Mouse (Mus musculus) T-cell, adult 2 months (primary cell): ENCODE measurements around the gene 4930558K02Rik.

Experiments
- DNase-seq: peaks from one replicate; pipeline ENCODE4 v3.0.0; 2022; ENCODE audit warnings: low spot score

The 4930558K02Rik gene

DNA sequence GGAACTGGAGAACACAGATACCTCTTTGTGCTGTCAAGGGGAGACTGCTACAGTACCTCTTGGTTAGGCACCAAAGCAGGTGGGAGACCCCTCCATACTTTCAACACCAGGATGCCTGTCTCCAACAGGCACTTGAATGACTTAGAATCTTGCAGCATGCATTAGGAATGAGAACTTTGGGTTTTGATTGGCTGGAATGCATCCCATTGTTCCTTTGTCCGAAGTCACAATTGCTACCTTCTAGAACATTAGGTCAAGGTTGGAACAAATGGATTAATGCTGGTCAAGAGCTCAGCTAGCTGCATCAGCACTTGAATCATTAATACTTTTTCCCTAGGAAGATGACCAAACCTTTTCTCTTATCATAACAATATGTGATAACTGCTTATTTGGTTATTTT lies at the start of gene 4930558K02Rik:
Gene 4930558K02Rik (minus strand): TSS at position 101 of the 400 bp plus-strand sequence.
- DNase-seq: no peak

DNA sequence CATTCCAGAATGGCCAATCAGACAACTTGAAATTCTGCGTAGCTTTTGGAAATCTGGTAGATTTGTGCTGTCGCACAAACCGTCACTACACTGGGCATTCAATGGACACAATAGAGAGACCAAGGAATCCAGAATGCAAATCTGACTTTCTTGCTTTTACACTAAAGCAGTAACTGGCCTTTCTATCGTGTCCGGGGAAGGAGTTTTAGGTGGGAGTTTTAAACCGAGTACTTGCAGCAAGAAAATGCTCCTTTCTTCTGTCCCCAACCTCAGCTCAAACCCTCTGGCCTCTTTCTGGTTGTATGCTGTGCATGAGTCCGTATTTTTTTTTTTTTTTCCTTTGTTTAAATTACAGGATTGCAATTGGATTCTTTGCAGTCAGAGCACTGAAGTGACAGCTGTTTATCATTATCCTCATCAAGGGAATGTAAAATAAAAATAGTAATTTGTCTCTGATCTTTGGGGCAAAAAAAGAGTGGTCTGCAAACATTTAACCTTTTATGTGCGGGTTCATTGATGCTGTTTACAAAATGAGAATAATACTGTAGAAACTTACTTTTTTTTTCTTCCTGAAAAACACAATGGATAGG lies 44.3 kb upstream of the 4930558K02Rik start:
- no peak for DNase-seq

DNA sequence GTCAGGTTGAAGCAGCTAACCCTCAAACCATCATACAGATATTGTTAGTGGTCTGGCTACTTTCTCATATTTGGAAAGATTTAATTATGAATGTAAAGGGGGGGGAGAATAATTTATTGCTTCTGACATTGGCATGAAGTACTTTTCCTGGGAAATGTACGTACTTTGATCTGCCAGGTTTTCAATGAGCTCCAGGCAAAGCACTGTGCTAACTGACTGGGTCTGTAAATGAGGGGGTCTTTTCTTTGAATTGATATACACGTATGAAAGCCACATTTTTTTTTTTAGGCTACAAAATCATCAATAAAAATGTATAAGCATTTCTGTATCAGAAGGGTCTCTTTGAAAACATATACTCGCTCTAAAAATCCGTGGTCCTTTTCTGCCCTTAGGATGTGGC lies 41.3 kb upstream of the 4930558K02Rik start:
- DNase-seq: no peak

DNA sequence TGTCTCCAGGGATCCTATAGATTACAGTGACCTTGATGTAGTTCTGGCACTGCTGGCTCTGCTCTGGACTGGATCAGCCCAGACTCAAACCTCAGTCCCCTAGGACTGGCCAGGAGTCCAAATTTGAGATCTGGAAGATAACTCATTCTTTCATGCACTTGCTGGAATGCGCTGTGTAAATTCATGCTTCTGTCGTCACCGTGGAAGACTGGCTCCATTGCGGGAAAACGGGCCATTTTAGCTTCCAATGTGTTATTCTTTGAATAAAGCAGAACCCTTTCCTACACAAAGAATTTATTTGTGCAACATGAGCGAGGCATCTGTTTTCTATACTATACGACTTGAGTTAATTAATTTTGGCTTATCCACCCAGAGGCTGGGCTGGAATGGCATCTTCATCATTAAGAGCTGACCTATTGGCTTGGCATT lies 40.9 kb upstream of the 4930558K02Rik start:
- no peak for DNase-seq

DNA sequence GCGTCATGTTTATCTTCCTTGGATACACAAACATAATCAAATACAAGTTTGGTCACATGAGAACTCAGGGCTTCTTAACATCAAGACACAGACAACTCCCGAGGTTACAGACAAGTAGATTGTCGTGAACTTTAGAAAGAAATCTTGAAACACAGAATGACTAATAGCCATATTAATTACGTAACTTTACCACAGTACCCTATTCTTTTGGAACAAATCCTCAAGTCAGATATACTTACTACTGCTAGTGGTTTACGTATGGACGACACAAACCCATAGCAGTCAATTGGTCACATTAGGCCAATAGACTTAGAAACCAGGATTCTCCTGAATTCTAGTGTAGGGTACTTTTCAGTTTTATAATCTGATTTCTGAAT lies 39.2 kb upstream of the 4930558K02Rik start:
- DNase-seq: no peak

DNA sequence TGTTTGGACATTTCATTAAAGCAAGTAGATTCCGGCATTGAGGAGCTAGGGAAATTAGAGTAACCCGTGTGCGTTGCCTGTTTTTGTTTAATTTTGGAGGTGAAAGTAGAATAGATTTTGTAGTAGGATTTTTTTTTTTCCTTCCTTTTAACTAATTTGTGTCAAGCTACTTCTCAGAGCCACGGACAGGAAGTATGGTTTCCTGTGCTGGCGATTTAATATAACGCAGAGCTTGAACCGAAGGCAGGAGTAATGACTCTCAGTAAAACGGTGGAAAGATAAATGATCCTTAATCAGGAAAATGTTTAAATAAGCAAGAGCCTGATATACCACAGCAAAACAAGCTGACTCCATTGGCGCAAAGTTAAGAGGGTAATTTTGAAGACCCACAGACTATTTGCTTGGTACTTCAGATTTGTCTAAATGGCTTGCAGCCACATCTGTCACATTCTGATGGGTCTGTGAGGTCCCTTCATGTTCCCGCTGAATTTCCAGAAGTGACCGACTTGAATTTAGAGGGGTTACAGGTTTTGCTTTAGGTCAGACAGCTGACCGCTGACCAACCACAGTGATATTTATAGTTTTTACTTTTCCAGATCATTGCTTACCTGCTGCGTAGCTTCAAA lies 38.7 kb upstream of the 4930558K02Rik start:
- DNase-seq: no peak

DNA sequence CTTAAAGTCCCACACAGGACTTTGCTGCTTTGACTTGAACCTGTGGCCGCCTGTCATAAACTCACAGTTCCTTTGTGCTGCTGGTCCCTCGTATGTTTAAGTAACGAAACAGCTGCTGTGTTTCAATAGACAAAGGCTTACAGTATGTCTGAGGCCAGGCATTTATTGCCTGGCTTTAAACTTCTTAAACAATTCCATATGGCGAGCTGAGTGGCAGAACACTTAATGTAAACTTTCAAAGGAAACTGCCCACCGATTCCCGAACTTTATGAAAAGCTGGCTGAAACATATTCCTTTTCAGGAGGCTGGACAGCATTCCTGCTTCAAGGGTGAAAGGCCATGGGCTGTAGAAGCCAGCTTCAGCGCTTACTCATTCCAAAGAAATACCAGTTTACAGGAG lies 37.5 kb upstream of the 4930558K02Rik start:
- no peak for DNase-seq

DNA sequence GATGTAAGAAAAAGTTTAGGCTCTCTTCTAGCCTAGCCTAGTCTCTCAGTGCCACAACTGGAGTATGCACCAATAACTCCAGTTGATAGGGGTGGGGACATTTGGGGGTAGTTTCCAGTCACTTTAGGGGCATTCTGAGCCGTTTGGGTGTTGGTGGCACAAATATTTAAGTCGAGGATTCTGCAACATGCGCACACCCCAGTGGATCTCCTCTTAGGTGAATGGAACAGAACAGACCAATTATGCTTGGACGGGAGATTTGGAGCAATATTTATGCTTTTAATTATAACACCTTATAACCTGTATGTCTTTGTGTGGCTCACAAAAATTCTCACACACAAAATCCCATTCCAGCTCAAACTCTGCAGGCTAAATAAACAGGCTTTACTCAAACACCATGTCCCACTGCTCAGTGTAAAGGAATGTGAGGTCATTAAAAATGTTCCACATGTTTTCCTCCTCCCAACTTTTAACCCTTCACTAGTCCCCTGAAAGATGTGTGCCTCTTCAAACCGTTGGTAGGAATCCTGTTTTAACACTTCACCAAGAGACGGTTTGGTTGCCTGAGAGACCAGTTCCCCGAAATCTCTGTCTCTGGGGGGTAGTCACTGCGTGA lies 35.9 kb upstream of the 4930558K02Rik start:
- no peak for DNase-seq

DNA sequence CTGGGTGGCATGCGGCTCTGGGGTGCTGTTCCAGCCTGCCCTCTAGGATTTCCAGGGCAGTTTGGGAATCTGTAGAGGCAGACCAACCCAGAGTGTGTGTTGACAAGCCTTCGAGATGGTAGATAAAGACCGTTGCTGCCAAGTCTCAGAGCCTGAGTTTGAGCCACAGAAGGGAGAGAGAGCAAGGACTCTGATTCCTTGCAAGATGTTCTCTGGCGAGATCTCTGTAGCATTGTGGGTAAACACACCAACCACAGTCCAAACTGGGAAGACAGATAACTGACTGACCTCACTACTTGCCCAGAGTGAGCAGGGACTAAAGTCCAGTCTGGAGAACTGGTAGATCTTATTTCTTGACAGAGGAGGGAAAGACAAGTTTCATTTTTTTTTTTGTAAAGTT lies 34.1 kb upstream of the 4930558K02Rik start:
- no peak for DNase-seq

DNA sequence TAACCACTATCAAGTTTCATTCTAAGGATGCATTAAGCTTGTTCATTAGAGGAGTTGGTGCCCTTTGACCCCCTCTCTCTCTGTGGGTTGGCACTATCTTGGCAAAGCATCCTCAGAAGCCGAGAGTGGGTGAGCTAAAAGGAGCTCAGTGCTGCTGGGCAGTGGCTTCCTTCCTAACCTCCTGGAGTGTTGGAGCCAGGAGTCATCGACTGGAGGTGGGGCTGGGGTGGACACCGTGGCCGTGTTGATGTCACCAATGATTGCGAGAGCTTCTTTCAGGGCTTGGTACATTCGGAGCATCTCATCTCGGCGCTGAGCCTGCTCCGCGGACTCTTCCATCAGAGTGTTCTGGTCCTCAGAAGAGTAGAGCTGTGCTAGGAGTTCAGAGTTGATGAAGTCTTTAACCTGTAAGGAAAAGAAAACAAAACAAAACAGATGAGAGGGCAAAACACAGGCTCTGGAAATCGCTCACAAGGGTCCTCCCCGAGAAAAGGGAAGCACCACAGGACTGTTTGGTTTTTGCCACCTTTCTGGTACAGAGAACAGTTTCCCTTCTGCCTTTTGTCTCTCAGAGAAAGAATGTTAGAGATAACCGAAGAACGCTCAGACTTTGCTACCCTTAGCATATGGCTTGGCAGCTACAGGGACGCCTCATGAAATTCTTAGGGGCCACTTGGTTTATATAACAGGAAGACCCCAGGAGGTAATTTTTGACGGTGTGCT lies 32.2 kb upstream of the 4930558K02Rik start:
- no peak for DNase-seq

DNA sequence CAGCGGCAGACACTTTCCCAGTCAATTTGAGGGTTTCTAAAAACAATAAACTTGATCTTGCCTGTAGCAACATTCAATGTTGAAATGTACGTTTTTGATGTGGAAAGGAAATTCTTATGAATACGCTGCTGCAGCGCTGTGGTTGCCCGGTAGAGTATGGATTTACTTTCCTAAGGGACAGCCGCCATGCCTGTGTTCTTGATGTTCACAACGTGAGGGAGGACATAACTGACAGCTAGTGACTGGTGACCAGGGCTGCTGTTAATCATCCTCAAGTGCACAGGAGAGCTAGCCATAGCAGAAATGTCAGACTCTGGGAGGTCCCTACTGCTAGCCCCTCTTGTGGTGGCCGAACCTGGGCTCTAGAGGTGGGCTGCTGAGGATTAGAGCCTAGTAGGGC lies 29.6 kb upstream of the 4930558K02Rik start:
- DNase-seq: no peak

DNA sequence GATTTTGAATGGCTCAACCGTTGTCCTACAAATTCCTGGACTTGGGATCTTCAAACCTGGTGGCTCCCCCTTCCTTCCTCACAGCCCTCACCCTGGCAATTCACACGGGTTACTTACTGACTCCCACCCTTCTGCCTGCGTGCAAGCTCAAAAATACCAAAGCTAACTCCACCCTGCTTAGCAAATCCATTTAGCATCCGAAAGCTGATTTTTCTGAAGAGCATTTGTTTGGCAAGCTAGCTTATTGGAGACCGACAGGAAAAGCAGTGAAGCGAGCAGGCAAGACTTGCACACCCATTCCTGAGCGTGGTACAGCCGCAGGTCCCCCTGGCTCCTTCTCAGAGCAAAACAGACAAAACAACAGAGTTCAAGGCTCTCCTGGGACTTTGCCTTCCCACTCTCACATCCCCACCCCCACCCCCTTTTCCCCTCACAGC lies 29.2 kb upstream of the 4930558K02Rik start:
- no peak for DNase-seq

DNA sequence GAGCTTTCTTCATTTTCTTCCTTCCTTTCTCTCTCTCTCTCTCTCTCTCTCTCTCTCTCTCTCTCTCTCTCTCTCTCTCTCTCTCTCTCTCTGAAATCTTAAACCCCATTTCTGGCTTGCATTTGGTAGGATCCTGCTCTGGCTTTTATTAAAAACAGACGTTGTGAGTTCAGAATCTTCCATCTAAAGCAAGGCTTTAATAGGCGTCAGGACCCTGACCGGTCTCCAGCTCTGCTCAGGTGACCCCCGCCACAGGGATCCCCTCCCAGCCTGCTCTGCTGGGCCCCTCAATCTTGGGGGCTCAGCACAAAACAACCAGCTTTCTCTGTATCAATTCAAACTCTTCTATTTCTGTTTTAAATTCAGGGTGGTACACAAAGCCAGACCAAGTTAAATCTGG lies 28.8 kb upstream of the 4930558K02Rik start:
- DNase-seq: no peak

DNA sequence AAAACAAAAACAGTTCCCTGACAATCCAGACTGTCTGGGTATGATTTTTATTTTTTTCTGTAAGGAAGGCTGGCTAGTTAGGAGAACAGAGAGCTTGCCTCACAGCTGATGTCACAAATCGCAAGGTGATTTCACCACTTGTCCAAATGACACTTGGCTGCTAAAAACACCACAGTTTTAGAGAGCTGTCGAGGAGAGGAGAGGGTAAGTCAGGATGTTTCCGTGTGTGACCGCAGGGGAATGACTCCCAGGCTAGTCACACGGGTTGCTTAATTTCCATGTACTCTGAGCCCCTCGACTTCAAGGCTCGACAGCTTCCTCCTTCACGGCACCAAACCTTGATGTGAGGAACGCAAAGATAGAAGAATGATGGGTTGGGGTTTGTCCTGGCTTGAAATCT lies 26.7 kb upstream of the 4930558K02Rik start:
- no peak for DNase-seq

DNA sequence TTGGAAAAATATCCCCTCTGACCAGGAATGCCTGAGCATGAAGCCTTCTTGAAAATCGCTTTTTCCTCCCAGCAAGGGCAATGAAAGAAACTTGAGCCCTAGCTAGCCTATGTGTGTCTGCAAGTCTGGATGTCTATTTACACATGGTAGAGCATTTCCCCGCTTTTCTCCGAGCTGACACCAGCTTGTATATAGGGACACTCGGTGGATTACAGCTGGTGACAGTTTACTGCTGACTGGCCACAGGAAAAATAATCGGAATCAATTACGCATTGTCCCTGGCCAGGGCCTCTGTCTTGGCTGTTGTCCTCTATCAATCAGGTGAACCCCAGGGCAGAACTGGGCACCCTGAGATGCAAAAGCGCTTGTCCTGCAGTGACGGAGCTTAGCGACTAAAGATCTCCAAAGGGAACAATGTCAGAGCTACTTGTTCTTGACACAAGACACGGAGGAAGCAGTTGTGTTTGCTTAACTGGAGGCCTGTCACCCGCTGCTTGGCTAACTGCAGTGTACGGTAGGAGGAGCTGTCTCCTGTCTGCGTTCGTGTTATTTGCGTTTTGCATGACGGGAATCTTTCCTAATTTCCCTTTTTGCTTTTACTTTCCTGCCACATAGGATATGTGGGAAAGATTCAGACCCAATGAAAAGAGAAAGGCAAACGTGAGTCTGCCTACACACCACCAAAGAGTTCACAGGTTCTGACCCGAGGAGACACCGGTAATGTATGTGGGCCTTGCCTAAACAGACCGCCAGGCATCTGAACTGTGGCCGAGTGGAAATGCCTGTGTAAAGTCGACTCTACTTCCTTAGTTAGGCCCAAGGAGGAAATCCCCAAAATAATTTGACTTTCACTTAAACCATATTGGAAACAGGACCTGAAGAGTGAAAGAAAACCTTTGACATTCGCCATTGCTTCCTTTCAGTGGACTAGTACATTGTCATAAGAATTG lies 25.7 kb upstream of the 4930558K02Rik start:
- DNase-seq: no peak

DNA sequence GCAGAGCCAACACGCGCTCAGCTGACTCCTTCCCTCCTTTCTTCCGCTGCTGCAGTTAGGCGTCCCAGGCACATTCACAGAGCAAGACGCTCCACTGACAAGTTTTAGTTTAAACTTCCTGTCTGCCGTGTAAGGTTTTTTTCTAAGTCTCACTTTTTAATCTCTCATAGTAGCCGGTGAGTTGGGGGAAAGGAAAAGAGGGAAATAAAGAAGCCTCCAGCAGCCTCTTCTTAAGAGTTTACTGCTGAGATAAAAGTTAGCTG lies 25.0 kb upstream of the 4930558K02Rik start:
- DNase-seq: no peak

DNA sequence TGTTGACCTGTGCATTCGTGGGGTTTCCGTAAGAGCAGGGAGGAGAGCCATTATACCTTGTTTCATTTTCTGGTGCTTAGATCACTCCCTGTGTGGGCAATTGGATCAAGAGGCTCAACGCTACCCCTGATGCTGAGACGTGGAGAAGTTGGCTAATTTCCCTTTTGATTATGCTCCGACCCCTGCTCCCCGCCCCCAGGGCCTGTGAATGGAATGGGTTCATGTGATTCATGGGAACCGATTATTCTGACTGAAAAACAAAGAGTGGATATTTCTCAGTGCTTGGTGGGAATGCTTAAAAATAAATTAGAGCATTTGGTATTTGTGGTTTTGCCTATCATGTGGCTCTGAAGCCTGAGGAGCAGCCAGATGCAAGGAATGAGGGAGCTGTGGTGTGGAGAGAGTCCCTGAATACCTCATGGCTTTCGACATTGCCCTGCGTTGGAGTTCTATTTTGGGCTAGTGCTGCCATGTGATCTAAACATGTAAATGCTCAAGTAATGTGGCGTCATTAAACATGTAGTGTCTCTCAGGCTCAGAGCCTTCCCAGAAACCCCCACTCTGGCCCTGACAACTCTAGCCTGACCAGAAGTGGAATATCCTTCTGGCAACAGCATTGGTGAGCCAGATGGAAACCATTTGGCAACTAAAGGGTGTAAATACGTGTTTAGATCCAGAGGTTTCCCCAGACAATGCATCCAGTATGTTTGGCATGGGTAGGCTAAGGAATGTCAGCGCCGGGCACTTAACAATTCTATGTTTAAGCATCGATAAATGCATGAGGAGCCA lies 24.5 kb upstream of the 4930558K02Rik start:
- DNase-seq: no peak

DNA sequence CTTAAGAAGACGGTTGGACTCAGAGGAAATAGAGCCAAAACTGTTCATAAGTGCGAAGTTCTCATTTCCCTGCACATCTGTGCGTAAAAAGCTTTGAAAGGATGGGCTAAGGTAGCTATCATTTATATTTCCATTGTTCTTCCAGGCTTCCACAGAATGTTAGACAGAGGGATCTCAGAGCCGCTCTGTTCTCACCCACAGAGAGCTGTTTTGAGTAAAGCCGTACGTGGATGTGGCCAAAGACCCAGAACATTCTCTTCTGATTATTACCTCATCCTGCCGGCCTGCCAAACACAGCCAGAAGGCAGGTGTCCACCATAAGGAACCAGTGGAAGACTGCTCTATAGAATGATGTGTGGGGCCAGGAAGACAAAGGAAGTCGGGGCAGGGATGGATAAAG lies 21.9 kb upstream of the 4930558K02Rik start:
- DNase-seq: no peak

DNA sequence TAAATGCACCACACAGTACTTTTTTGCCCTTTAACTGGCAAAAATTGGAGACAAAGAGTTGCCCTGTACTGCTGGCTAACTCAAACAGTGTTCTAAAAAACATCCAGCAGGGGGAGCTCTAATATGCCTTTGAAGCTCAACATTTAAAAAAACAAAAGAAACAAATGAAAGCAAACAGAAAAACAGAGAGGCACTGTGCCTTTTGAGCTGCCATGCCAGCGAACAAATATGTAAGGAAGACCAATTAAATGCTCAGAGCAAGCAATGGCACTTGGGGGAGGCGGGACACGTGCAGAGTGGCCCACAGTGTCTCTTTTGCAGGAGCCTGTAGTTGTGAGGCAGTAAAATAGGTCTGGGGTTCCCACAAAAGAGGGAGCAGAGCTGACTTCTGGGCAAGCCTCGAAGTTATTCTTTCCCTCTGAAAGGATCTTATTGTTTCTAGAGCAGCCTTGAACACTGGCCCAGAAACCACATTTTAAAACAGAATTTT lies 20.5 kb upstream of the 4930558K02Rik start:
- DNase-seq: peak; percentile 58

DNA sequence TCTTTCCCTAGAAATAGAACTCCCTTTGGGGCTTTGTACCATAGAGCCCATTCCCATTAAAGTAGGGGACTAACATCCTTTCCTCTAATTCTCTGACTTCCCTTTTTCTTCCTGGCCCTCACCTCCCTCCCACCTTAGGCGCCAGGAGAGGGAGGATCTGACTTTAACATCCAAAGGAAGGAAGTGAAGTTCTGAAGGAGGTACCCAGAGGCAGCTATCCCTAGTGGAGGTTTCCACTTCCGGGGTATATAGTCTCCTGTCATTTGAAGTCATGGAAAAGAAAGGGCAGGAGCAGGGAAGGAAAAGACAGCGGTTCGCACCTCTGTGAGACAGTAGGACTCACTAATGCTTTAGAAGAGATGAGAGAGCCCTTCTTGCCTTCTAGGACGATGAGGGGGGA lies 19.9 kb upstream of the 4930558K02Rik start:
- no peak for DNase-seq

DNA sequence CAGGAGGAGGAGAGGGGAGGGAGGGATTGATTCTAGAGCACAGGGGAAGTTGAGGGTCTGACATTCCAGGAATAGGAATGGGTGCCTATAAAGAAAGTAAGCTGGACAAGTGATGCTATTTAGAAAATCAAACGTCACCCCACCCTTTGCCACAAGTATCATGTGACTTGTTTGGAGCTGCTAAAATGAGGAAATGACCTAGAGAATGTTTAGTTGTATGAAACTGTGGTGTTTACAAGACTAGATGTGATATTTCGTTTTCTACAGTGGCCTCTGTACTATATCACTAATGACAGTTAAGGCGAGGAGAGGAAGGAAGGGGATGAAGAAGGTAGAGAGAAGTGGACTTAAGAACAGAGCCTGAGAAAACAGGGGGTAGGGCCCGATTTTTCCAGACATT lies 19.3 kb upstream of the 4930558K02Rik start:
- DNase-seq: no peak
